Mouse (Mus musculus) kidney, postnatal 14 days (tissue): ENCODE data around the gene Pkib.
A peak's percentile ranks its signal among the peaks of the same experiment; 100 is the strongest.

Source experiments
- DNase-seq: peaks from one replicate; pipeline ENCODE4 v3.0.0; 2022; ENCODE audit warnings: mixed read lengths

The Pkib gene

GRCm38 (mm10) chr10:57741351-57741750 lies 109.6 kb downstream of the Pkib start:
- DNase-seq: peak; percentile 30

- DNase-seq: no peak
Measured at GRCm38 (mm10) chr10:57743045-57743444, 111.3 kb downstream of the Pkib start.

- DNase-seq: peak; percentile 32
Measured at GRCm38 (mm10) chr10:57743606-57744016, 111.8 kb downstream of the Pkib start.

GRCm38 (mm10) chr10:57744128-57744765 lies 112.5 kb downstream of the Pkib start:
- DNase-seq: no peak

- DNase-seq: no peak
Measured at GRCm38 (mm10) chr10:57745452-57745851, 113.7 kb downstream of the Pkib start.

GRCm38 (mm10) chr10:57747127-57747526 lies 115.3 kb downstream of the Pkib start:
- no peak for DNase-seq

GRCm38 (mm10) chr10:57753343-57753742 lies 121.6 kb downstream of the Pkib start:
- no peak for DNase-seq

- DNase-seq: no peak
Measured at GRCm38 (mm10) chr10:57755201-57755736, 123.5 kb downstream of the Pkib start.

GRCm38 (mm10) chr10:57758999-57759398 lies 127.2 kb downstream of the Pkib start:
- DNase-seq: no peak

- DNase-seq: no peak
Measured at GRCm38 (mm10) chr10:57760694-57761093, 128.9 kb downstream of the Pkib start.

GRCm38 (mm10) chr10:57763044-57763443 lies 131.3 kb downstream of the Pkib start:
- DNase-seq: no peak

GRCm38 (mm10) chr10:57783289-57784130 lies 151.7 kb downstream of the Pkib start:
- no peak for DNase-seq

GRCm38 (mm10) chr10:57784131-57784875 lies 152.5 kb downstream of the Pkib start:
- DNase-seq: peak; percentile 88

- DNase-seq: no peak
Measured at GRCm38 (mm10) chr10:57784876-57785150, 153.0 kb downstream of the Pkib start, which contains the start of gene Fabp7. Fabp7 (plus strand) TSS chr10:57784881.

- no peak for DNase-seq
Measured at GRCm38 (mm10) chr10:57785552-57785951, 153.8 kb downstream of the Pkib start.
